Mouse (Mus musculus) heart, postnatal 4 days (tissue): ENCODE data around the gene Degs2. TPM values are rescaled to one million over a fixed set of nuclear protein-coding genes. Genes with fewer than 3 reads are reported as not detected.
"Not testable (repeated sequence)": the region's sequence is repeated elsewhere in the genome, so short reads cannot be mapped to it uniquely, and the experiment has no call there.

Experiments
- DNase-seq: peaks from one replicate; pipeline ENCODE4 v3.0.0; 2021
- total RNA-seq, 2 experiments: library from RNA; stranded (reverse); gene quantifications; 2 replicates each; pipeline ENCODE4 v1.2.3; 2021

Gene Degs2
- total RNA-seq: not detected

DNA sequence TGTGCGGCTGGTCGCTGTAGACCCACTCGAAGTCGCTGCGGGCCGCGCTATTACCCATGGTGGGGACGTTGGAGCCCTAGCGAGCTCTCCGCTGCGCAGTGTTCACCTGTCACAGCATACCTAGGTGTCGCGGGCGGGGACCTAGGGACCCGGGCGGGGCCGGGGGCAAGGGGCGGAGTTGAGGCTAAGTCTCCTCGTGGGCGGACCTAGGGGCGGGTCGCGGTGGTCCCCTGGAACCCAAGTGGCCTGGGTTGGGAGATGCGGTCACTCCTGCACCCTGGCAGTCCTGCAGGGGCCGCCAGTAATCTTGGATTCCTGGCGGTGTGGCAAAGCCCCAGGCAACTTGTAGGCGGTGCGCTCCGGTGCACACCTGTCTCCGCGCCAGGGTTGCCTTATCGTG is at the start of gene Degs2:
Gene Degs2, minus strand, starts transcription at position 131 of the 400 bp plus-strand sequence.
- DNase-seq: no peak

DNA sequence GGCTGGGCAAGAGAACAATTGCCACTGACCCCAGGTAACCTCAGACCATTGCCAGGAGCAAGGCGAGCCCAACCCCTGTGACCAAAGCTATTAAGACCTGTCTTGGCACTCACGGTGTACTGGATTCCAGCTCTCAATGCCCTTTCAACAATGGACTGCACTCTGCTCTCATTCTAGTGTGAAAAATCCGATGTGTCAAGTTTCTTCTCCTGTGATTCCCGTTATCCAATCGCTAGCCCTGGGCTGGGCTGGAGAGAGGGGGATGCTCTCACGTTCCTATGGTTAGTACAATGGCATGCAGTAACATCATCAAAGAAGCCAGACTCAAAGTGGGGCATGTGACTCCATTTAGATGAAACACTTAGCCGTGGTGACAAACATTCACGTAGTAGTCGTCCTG is 49.7 kb upstream of the Degs2 start:
- DNase-seq: peak; percentile 27

DNA sequence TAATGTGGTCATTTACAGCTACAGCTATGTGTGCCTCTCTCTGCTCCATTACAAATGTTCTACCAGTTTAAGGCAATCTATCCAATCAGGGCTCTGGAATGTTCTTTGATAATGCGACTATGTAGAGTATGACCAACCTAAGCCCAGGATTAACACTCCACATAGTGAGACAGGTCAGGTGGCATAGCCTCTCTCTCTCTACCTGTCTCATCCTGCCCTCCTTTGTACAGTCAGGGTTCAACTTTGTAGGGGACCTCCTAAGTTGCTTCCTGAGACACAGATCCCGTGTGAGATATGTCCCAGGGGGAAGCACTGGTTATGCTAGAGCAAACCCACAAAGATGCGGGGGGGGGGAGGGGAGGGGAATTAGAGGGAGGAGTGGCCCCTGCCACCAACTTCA is 48.1 kb upstream of the Degs2 start:
- no peak for DNase-seq

GRCm38 (mm10) chr12:108749454-108749853 is 47.3 kb upstream of the Degs2 start:
- DNase-seq: no peak

DNA sequence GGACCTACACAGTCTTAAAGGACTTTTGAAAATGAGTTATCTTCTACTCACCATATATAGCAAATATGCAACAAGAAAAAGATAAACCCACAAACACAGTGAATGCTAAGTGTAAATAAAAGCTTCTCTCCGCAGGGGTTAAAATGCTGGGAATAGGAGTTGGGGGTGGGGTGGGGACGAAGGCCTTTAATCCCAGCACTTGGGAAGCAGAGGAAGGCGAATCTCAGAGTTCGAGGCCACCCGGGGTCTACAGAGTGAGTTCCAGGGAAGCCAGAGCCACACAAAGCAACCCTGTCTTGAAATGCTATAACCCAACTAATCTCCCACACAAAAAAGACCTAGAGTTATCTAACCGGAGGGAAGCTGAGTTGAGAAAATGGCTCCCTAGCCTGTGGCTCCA is 46.9 kb upstream of the Degs2 start:
- DNase-seq: no peak

DNA sequence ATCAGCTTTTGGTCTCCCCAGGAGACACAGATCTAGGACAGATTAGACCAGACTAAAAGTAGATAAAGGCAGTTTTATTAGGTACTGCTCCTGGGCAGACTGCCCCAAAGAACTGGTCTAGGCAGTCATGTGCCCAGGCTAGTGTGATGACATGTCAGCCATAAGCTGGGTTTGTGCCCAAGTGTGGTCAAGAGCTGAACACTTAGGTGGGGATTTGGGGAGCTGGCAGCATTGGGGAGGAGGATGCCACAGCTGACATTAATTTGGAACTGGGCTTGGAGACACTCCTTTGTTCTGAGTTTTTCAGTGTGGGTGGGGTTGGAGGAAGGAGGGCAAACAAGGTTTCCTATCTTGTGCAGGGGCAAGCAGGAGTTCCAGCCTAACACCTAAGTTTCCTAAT is 43.9 kb upstream of the Degs2 start:
- no peak for DNase-seq

DNA sequence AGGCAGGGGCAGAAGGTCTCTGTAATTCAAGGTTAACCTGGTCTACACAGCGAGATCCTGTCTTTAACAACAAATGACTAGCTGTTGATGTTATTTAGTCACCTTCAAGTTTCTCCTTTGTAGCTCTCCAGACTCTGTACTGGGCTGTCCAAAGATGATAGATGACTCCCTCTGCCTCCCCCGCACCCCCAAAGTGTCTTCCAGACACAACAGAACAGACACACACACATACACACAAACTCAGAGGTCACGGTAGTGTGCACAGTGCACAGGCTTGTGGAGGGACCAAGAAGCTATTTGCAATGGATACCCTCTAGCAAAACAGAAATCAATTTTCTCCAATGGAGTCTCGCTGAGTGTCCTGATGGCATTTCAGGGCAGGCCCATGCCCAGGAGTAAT is 40.1 kb upstream of the Degs2 start:
- DNase-seq: no peak

GRCm38 (mm10) chr12:108741472-108741871 is 39.4 kb upstream of the Degs2 start:
- DNase-seq: no peak

GRCm38 (mm10) chr12:108738745-108739144 is 36.6 kb upstream of the Degs2 start:
- DNase-seq: no peak

DNA sequence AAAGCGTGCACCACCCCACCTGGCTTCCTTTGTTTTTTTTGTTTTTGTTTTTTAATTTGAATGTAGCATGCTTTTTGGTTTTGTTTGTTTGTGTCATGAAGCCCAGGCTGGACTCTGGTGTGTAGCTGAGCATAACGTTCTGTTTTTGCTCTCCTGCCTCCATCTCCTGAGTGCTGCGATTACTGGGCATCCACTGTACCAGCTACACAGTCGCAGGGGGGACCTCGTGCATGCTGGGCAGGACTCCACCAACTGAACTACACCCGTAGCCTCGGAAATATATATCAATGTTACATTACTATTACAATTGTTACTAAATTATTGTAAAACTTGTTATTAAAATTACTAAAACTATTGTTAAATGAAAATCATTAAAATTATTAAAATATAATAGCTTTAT is 35.7 kb upstream of the Degs2 start:
- no peak for DNase-seq

GRCm38 (mm10) chr12:108734386-108734785 is 32.3 kb upstream of the Degs2 start:
- DNase-seq: no peak

DNA sequence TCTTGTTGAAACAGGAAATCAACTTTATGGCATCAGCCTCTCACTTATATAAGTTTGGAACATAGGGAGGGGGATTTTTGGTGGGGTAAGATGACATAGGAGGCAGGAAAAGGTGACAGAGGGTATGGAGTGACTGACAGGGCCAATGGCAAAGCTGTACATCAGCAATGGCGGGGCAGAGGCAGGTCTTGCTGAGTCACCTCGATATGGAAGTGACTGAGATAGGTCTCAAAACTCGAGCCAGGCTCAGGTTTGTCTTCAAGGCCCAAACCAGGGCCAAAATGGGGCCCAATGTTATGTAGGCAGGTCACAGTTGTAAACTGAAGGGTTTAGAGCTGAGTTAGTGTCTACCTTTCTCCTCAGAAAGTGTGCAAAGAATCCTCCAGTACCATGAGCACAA is 21.7 kb upstream of the Degs2 start:
- DNase-seq: no peak

DNA sequence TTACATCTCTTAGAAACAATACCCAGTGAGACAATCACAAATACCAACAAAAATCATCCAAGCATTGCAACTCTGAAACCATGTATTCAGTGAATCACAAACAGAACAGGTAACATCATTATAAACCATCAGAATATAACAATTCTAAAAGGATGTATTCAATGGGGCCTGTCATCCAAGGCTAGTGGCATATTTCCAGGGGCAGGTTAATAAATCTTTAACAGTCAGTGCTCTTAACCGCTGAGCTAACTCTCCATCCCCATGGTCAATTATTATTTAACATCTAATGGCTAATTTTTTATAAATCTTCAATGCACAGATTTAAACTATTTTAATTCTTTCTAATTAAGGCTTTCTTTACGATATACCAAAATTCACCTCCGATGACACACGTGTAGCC is 20.3 kb upstream of the Degs2 start:
- no peak for DNase-seq

- no peak for DNase-seq
Measured at GRCm38 (mm10) chr12:108718485-108718884, 16.4 kb upstream of the Degs2 start.

DNA sequence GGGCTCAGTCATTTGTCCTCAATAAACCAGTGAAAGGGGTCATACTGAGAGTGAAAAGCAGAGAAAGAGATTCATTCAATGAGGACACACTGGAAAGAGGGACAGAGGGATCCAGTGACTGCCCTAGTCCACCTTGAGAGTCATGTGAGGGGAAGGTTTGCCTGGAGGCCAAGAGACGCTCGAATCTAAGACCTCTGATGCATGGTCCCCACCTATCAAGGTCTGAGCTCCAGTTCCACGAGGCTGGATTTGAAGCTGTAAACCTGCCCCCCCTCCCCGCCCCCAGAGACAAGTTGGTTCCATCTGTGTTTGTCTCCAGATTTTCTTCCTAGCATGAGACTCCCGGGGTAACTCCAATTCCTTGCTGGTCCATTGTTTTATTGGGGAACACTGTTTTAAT is 13.7 kb upstream of the Degs2 start:
- DNase-seq: no peak

DNA sequence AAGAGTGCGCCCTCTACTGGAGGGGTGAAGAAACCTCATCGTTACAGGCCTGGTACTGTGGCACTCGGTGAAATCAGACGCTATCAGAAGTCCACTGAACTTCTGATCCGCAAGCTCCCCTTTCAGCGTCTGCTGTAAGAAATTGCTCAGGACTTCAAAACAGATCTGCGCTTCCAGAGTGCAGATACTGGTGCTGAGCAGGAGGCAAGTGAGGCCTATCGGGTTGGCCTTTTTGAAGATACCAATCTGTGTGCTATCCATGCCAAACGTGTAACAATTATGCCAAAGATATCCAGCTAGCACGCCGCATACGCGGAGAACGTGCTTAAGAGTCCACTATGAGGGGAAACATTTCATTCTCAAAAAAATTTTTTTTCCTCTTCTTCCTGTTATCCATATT is 11.9 kb upstream of the Degs2 start:
- not testable (repeated sequence) for DNase-seq

DNA sequence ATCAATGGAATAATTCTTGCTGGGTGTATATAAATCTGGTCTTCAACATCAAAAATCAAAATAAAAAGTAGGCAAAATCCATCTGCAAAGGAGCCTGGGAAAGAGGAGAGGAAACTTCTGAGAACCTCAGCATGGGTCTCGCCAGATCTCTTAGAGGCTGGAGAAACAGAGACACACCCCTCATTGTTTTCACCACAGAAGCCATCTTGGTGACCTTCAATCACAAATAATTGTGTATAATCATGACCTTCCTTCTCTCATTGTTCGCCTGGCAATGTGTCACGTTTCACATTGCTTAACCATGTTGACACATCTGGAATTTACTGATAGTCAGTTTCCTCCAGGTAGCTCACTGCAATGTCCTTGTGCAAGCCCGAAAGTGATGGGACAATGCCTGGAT is 10.4 kb upstream of the Degs2 start:
- no peak for DNase-seq

- no peak for DNase-seq
Measured at GRCm38 (mm10) chr12:108710861-108711615, 8.9 kb upstream of the Degs2 start.

DNA sequence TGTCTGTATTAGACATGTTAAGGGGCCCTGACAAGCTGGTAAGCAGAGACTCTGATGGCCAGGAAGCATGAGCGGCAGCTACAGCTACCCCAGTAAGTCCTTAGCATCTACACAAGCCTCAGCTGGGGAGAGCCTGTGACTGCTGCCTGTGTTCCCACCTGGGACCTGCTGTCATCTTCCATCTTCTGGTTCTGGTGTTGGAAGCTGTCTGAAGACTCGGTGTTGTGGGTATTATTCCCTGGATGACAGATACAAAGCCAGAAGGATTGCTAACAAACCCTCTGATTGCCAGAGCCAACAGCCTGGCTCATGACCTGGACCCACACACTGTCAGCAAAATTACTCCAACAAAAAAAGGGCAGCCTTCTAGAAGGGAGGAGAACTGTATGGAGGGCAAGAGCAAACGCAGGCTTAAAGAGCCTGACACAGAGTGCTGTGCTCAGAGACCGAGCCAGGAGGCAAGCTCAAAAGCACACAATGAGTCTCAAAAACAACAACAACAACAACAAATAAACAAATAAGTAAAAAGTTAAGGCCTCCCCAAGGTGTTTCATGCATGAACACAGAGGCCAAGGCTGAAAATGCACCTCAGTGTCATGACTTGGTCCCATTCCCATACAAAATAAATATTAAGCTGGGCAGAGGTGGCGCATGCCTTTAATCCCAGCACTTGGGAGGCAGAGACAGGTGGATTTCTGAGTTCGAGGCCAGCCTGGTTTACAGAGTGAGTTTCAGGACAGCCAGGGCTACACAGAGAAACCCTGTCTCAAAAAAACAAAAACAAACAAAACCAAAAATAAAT is 8.1 kb upstream of the Degs2 start:
- DNase-seq: no peak

DNA sequence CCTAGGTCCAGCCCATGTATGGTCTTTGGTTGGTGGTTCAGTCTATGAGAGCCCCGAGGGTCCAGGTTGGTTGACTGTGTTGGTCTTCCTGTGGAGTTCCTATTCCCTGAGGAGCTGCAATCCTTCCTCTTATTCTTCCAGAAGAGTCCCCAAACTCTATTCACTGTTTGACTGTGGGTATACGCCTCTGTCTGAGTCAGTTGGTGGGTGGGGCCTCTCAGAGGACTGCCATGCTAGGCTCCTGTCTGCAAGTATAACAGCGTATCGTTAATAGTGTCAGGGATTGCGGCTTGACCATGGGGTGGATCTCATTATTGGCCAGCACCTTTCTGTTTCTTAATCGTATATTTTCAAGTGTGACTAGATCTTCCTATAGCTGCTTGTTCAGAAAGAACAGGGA is 7.3 kb upstream of the Degs2 start:
- DNase-seq: no peak

DNA sequence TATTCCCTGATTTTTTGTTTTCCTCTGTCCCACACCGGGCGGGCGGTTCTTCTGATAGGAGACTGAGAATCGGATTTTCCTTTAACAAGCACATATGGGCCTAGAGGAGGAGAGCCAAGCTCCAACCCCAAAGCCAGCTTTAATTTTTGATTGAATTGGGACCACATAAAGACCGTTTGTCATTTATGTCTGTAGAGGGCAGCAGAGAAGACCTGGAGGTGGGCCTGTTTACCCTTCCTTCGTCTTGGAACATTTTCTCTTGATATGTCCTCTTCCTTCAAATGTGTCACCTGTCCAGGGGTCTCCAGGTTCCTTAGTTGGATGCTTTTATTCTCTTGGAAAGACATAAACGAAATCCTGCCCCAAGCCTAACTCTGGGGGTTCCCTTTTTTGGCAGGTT is 4.0 kb upstream of the Degs2 start:
- no peak for DNase-seq

DNA sequence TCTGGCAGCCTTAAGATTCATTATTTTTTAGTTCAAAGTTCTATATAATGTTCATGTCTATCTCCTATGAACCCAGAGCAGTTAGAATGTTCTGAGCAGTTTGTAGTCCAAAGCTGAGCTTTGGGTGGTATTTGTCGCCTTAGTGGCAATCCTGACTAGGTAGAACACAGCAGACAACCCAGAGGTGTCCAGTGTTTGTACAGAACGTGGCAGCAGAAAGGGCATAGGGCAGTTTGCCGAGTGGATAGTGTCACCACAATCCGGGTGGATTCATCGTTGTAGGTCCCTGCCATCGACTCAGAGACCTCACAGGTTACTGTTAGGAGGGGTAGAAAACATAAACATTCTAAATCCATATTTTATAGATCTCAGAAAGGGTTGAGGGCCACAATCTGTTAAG is 3.4 kb upstream of the Degs2 start:
- no peak for DNase-seq

GRCm38 (mm10) chr12:108701221-108701620 is 894 bp downstream of the Degs2 start:
- DNase-seq: no peak

DNA sequence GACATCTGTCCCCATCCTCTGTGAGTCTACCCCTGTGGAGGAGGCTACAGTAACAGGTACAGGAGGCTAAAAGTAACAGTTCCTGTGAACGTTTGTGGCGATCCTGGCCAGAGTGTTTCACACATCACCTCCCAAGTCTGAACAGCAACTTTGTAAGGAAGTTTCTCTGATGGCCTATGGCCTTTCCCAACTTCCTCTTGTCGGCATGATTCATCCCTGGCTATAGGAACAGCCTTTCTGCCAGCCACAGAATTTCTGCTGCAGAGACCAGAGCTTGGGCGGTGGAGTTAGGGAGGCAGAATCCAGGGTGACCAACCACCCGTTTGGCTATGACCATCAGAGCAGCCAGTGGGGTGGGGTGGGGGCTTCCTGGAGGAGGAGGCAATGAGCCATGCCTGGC is 2.1 kb downstream of the Degs2 start:
- no peak for DNase-seq
